Mouse (Mus musculus): ENCODE data around the gene Chat. TPM values are rescaled to one million over a fixed set of nuclear protein-coding genes. Genes with fewer than 3 reads are reported as not detected.

Gene Chat
- polyA plus RNA-seq, 1 experiment: not detected

DNA sequence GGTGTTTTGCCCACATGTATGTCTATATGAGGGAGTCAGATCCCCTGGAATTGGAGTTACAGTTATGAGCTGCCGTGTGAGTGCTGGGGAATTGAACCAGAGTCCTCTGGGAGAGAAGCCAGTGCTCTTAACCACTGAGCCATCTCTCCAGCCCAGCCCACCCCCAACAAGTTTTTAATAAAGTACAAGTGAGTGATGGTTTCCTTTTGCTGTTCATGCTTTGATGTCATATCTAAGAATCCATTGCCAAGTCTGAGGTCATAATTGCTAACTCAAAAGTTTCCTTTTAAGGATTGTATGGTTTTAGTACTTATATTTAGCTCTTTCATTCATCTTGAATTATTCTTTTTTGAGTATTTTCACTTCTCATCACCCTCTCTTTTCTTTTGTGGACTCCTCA is 38.1 kb upstream of the Chat start:
- WGBS: 88% methylated on average over 1 of the region's 1 CpGs
- no peak overlapping the region for H3K4me3 ChIP-seq (ENCODE audit: insufficient read depth, low read depth, low read length)
- no peaks in the 10 kb centered on the region for H3K27me3 ChIP-seq (replicated peaks; ENCODE audit: control insufficient read depth, insufficient read depth, low read length)
- TF ChIP-seq POLR2A (IDR thresholded peaks at IDR 0.05; ENCODE audit: low read depth, low read length) (no peak), CTCF (conservative IDR thresholded peaks at IDR 0.05; ENCODE audit: insufficient read depth, insufficient read length, low read depth, low read length) (no peak)
- DNase-seq: no peak
- no peaks in the 10 kb centered on the region for H3K4me1 ChIP-seq (ENCODE audit: control insufficient read depth, insufficient read depth, low read length)
- no peak overlapping the region for H3K27ac ChIP-seq (ENCODE audit: insufficient read depth, low read depth, low read length)
- no peaks in the 10 kb centered on the region for H3K36me3 ChIP-seq (ENCODE audit: control insufficient read depth, insufficient read depth, low read length)

DNA sequence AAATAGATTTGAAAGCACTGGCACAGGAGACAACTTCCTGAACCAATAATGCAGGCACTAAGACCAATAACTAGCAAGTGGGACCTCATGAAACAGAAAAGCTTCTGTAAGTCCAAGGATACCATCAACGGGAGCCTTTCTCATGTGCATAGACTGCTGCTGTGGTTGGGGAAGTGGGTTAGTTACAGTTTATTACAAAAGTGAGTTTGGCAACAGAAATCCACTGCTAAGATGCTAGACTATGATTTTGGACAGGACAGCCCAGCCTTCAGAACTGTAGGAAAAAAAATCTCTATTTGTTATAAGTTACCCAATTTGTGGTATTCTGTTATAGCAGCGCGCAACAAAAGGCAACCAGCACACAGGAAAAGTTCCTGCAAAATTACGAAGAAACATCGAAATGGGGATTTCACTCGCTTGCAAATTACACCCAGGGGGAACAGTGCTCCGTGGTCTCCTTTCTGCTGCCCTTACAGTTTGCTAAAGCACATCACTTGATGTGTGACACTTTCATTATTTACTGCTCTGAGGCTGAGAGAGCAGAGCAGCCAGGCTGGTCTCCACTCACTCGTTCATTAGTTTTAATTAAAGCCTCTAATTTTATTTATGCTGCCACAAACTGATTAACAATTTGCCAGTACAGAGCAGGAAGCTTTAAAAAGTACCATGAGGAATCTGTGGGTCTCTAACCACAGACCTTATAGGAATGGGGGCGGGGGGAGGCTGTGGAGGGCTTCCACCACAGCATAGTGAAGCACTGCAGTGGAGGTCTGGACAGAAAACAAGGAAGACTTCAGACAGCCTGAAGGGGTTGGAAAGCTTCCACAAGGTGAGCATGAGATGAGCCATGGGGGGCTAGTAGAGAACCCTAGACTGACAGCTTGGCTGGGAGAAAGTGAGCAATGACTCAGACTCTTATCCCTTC is 37.2 kb upstream of the Chat start:
- no peaks in the 10 kb centered on the region for H3K36me3 ChIP-seq (ENCODE audit: control insufficient read depth, insufficient read depth, low read length)
- no peak overlapping the region for H3K27ac ChIP-seq (ENCODE audit: insufficient read depth, low read depth, low read length)
- no peak for DNase-seq
- H3K27me3 ChIP-seq (replicated peaks; ENCODE audit: control insufficient read depth, insufficient read depth, low read length): no peaks in the 10 kb centered on the region
- no peak overlapping the region for H3K4me3 ChIP-seq (ENCODE audit: insufficient read depth, low read depth, low read length)
- WGBS: 63% methylated on average over 9 of the region's 9 CpGs
- no peaks in the 10 kb centered on the region for H3K4me1 ChIP-seq (ENCODE audit: control insufficient read depth, insufficient read depth, low read length)
- TF ChIP-seq CTCF (conservative IDR thresholded peaks at IDR 0.05; ENCODE audit: insufficient read depth, insufficient read length, low read depth, low read length) (no peak), POLR2A (IDR thresholded peaks at IDR 0.05; ENCODE audit: low read depth, low read length) (no peak)

DNA sequence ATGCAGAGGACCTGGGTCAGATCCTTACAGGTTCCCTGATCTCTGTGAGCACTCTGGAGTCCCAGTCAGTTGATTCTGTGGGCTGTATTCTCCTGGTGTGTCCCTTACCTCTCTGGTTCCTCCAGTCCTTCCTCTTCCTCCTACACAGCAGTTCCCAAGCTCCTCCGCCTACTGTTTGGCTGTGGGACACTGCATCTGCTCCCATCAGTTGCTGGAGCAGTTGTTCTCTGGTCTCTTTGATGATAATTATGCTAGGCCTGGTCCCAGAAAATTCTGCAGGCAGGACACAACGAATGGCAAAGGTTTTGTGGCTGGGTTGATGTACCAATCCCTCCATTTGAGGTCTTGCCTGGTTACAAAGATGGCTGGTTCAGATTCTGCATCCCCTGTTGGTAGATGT is 35.5 kb upstream of the Chat start:
- TF ChIP-seq CTCF (conservative IDR thresholded peaks at IDR 0.05; ENCODE audit: insufficient read depth, insufficient read length, low read depth, low read length) (no peak), POLR2A (IDR thresholded peaks at IDR 0.05; ENCODE audit: low read depth, low read length) (no peak)
- Histone ChIP-seq H3K36me3 (ENCODE audit: control insufficient read depth, insufficient read depth, low read length) (no peaks in the 10 kb centered on the region), H3K27me3 (replicated peaks; ENCODE audit: control insufficient read depth, insufficient read depth, low read length) (no peaks in the 10 kb centered on the region), H3K4me3 (ENCODE audit: insufficient read depth, low read depth, low read length) (no peak overlapping the region), H3K4me1 (ENCODE audit: control insufficient read depth, insufficient read depth, low read length) (no peaks in the 10 kb centered on the region), H3K27ac (ENCODE audit: insufficient read depth, low read depth, low read length) (no peak overlapping the region)
- WGBS: 70% methylated on average over 2 of the region's 2 CpGs
- DNase-seq: no peak

DNA sequence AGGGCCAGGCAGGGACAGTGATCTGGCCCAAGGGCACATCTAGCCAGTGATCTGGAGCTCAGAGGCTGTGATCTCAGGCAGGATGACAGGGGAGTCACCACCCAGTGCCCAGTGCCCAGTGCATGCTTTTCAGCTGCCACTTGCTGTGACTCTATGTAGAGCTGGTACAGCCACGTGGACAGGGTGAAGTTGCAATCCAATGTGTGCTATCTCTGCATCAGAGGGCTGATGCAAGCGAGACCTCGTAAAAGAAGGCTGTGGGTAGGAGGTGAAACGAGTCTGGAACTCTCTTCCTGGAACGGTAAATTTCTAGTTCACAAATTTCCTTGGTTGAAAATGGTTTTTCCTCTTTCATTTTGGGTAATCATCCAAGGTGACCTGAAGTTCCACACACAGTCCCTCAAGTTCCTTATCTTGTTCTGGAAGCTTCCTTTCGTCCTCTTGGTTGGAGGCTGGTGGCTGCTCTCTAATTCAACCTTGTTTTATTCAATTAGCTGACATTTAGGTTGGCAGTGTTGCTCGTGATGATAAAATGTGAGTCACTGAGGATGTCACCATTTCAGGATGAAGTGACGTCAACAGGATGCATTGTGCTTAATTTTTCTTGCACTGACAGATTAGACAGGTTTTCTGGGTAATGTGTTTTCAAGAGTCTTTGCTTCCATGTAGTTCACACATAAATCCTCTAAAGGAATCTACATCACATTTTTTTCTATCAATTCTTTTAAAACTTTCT is 30.5 kb upstream of the Chat start:
- no peak overlapping the region for H3K4me3 ChIP-seq (ENCODE audit: insufficient read depth, low read depth, low read length)
- no peak overlapping the region for H3K27ac ChIP-seq (ENCODE audit: insufficient read depth, low read depth, low read length)
- no peaks in the 10 kb centered on the region for H3K36me3 ChIP-seq (ENCODE audit: control insufficient read depth, insufficient read depth, low read length)
- no peaks in the 10 kb centered on the region for H3K4me1 ChIP-seq (ENCODE audit: control insufficient read depth, insufficient read depth, low read length)
- WGBS: 51% methylated on average over 8 of the region's 8 CpGs
- TF ChIP-seq POLR2A (IDR thresholded peaks at IDR 0.05; ENCODE audit: low read depth, low read length) (no peak), CTCF (conservative IDR thresholded peaks at IDR 0.05; ENCODE audit: insufficient read depth, insufficient read length, low read depth, low read length) (no peak)
- H3K27me3 ChIP-seq (replicated peaks; ENCODE audit: control insufficient read depth, insufficient read depth, low read length): no peaks in the 10 kb centered on the region
- DNase-seq: no peak

DNA sequence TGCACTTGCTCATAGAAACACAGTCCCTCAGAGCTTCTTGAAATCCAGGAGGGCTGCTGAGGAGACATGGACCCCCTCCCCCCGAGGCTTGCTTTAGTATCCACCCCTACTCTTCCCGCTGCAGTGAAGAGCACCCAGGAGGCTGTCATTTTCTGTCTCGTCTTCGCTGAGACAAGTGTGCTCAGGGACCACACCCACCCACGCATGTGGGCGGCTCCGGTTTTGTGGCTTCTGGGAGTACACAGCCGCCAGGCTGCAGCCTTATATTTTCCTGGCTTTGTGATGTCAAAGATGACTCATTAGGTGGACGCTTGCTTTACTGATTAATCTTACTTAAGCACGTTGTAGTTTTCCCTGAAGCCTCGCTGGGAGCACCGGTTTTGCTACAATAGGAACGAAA is 26.7 kb upstream of the Chat start:
- 4% methylated on average over 13 of the region's 13 CpGs for WGBS
- TF ChIP-seq CTCF (conservative IDR thresholded peaks at IDR 0.05; ENCODE audit: insufficient read depth, insufficient read length, low read depth, low read length) (no peak), POLR2A (IDR thresholded peaks at IDR 0.05; ENCODE audit: low read depth, low read length) (no peak)
- H3K27me3 ChIP-seq (replicated peaks; ENCODE audit: control insufficient read depth, insufficient read depth, low read length): no peaks in the 10 kb centered on the region
- DNase-seq: no peak
- H3K36me3 ChIP-seq (ENCODE audit: control insufficient read depth, insufficient read depth, low read length): no peaks in the 10 kb centered on the region
- no peak overlapping the region for H3K4me3 ChIP-seq (ENCODE audit: insufficient read depth, low read depth, low read length)
- H3K4me1 ChIP-seq (ENCODE audit: control insufficient read depth, insufficient read depth, low read length): no peaks in the 10 kb centered on the region
- no peak overlapping the region for H3K27ac ChIP-seq (ENCODE audit: insufficient read depth, low read depth, low read length)

DNA sequence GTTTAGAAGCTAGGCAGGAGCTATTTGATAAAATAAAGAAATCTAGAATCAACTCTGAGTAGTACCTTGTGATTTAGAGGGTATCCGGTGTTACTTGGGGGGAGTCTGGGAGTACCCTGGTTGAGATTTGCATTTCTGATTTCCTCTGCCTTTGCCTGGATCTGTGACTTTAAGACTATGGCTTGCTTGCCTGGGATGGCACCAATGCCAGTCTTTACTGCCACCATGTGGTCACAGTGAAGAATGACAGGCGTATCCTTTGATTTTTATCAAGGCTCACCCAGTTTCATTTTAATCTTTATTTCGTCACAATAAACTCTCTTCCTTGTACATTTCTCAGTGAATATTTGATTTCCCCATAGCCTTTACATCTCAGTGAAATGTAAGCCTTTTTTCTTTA is 16.3 kb upstream of the Chat start:
- TF ChIP-seq POLR2A (IDR thresholded peaks at IDR 0.05; ENCODE audit: low read depth, low read length) (no peak), CTCF (conservative IDR thresholded peaks at IDR 0.05; ENCODE audit: insufficient read depth, insufficient read length, low read depth, low read length) (peak; percentile 92)
- Histone ChIP-seq H3K36me3 (ENCODE audit: control insufficient read depth, insufficient read depth, low read length) (no peaks in the 10 kb centered on the region), H3K27ac (ENCODE audit: insufficient read depth, low read depth, low read length) (no peak overlapping the region), H3K4me3 (ENCODE audit: insufficient read depth, low read depth, low read length) (no peak overlapping the region), H3K27me3 (replicated peaks; ENCODE audit: control insufficient read depth, insufficient read depth, low read length) (no peaks in the 10 kb centered on the region), H3K4me1 (ENCODE audit: control insufficient read depth, insufficient read depth, low read length) (no peaks in the 10 kb centered on the region)
- DNase-seq: peak; percentile 9
- WGBS: 5% methylated on average over 3 of the region's 3 CpGs

DNA sequence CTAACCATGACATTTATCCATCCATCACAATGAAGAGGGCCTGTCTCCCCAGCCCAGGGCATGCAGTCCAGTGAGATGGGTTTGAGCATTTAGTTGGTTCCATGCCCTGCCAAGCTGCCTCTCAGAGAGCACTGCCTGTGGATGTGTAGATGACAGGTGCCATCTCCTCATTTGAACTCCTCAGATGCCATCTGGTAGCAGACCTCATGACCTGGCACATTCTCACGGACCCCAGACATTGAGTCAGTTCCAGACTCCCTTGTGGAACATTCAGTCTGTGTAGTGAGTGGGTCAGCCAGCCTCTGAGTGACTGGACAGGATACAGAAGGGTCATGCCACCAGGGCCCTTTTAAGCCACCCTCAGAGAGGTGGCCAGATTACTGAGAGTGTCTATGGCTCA is 11.8 kb upstream of the Chat start:
- no peak for DNase-seq
- Histone ChIP-seq H3K4me3 (ENCODE audit: insufficient read depth, low read depth, low read length) (no peak overlapping the region), H3K36me3 (ENCODE audit: control insufficient read depth, insufficient read depth, low read length) (no peaks in the 10 kb centered on the region), H3K4me1 (ENCODE audit: control insufficient read depth, insufficient read depth, low read length) (no peaks in the 10 kb centered on the region), H3K27me3 (replicated peaks; ENCODE audit: control insufficient read depth, insufficient read depth, low read length) (no peaks in the 10 kb centered on the region), H3K27ac (ENCODE audit: insufficient read depth, low read depth, low read length) (no peak overlapping the region)
- 67% methylated on average over 1 of the region's 1 CpGs for WGBS
- TF ChIP-seq POLR2A (IDR thresholded peaks at IDR 0.05; ENCODE audit: low read depth, low read length): no peak

Data from kidney, adult 2 months (tissue).